Comparison of ENCODE assay signal across 14 mouse cellular contexts in the genomic region with DNA sequence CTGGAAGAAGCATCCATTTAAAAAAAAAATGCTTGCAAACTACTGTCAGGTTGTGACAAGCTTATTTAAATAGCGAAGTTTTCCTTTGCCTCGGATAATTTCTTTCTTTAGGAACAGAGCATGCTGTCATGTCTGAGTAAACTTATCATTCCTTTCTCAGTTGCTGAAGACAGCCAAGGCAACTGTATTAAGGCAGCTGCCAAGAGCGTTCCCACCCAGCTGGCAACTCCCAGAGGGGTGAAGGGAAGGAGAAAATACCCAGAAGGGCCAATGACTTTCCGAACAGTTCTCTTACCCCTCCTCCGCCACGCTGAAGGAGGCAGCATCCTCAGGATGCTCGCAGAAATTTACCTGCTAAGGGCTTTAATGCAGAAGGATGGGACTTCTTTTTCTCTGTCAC.
A peak's percentile ranks its signal among the peaks of the same experiment; 100 is the strongest.
DNase-seq lines count a peak whose midpoint lies in the region.
"Had no signal": no experiment of that assay in that cellular context is flagged by ENCODE, and none has a peak within 500 bp of the region (broad histone marks: within the 10 kb centered on the region; RNA-seq: fewer than 3 reads in every experiment).

No protein-coding gene starts in this region.

- DNase-seq in cerebellum, postnatal 10 days = peak; percentile 31 to 50
- no peak for DNase-seq in cerebellum, postnatal 25 days
- DNase-seq in heart, postnatal 25 days (ENCODE audit: low spot score) = peak; percentile 12
- no peak for DNase-seq in heart, embryonic 10.5 days (ENCODE audit: low spot score)
- DNase-seq in lung, postnatal 10 days = peak; percentile 66
- DNase-seq in lung, adult 18-20 months = no peak
- DNase-seq in lung, postnatal 25 days (ENCODE audit: low spot score) = peak; percentile 13
- DNase-seq in thymus, postnatal 4 days = no peak
- DNase-seq: heart, adult 11 months; kidney, postnatal 36 days had no signal

- H3K27ac ChIP-seq in heart, embryonic 10.5 days = no peak overlapping the region
- H3K27ac ChIP-seq: intestine, embryonic 15.5 days; stomach, embryonic 15.5 days had no signal

- intact Hi-C loops in heart, postnatal 25 days (cut with DNase I) = no loop called here

- H3K27me3 ChIP-seq in heart, embryonic 10.5 days (ENCODE audit: insufficient read depth, poor library complexity, severe bottlenecking) = no peaks in the 10 kb centered on the region
- H3K27me3 ChIP-seq: intestine, embryonic 15.5 days; stomach, embryonic 15.5 days had no signal

- 90% methylated on average over 7 of the region's 7 CpGs for WGBS in heart, embryonic 10.5 days

- no peak overlapping the region for H3K4me3 ChIP-seq in heart, embryonic 10.5 days
- H3K4me3 ChIP-seq: erythroblast, embryonic 14.5 days; intestine, embryonic 15.5 days; megakaryocyte, embryonic 14.5 days; stomach, embryonic 15.5 days had no signal

- H3K9me3 ChIP-seq in heart, embryonic 10.5 days = no peaks in the 10 kb centered on the region
- H3K9me3 ChIP-seq: intestine, embryonic 15.5 days; megakaryocyte, embryonic 14.5 days; stomach, embryonic 15.5 days had no signal

- no peaks in the 10 kb centered on the region for H3K36me3 ChIP-seq in heart, embryonic 10.5 days
- H3K36me3 ChIP-seq: intestine, embryonic 15.5 days; stomach, embryonic 15.5 days had no signal

- peaks cover 6% of the 10 kb centered on the region for H3K4me1 ChIP-seq in heart, embryonic 10.5 days
- H3K4me1 ChIP-seq: stomach, embryonic 15.5 days had no signal

Comparison
In these comparisons a context has a peak if more than half of its experiments do, and no peak if none do; other contexts are left out.
1. DNase-seq: peak in cerebellum, postnatal 10 days (2 of 2), heart, postnatal 25 days (single experiment), lung, postnatal 10 days (single experiment) and lung, postnatal 25 days (single experiment); none in cerebellum, postnatal 25 days (0 of 2), heart, embryonic 10.5 days (single experiment), lung, adult 18-20 months (0 of 2) and thymus, postnatal 4 days (single experiment).